Mouse (Mus musculus): ENCODE measurements around the gene Ubap2l. TPM values are rescaled to one million over a fixed set of nuclear protein-coding genes. Genes with fewer than 3 reads are reported as not detected.
A peak's percentile ranks its signal among the peaks of the same experiment; 100 is the strongest.

The Ubap2l gene
- polyA plus RNA-seq, 1 experiment from 2014 or later, result 141 TPM

- H3K27ac ChIP-seq (ENCODE audit: low read length), result no peak overlapping the region
- no peak for ATAC-seq (ENCODE audit: insufficient read depth, low FRiP score)
- H3K9me3 ChIP-seq (replicated peaks; ENCODE audit: control insufficient read depth, low read length), result no peaks in the 10 kb centered on the region
- H3K9ac ChIP-seq (ENCODE audit: low read length), result no peak overlapping the region
- H3K4me3 ChIP-seq (replicated peaks; ENCODE audit: low read length), result no peak overlapping the region
- peaks cover 19% of the 10 kb centered on the region for H3K4me1 ChIP-seq (ENCODE audit: control insufficient read depth, insufficient read depth, low read length)
- H3K27me3 ChIP-seq (ENCODE audit: control insufficient read depth, insufficient read depth, low read length), result no peaks in the 10 kb centered on the region
- WGBS, result 93% methylated on average over 8 of the region's 8 CpGs
- no peaks in the 10 kb centered on the region for H3K36me3 ChIP-seq (ENCODE audit: control insufficient read depth, insufficient read depth, low read length)
- no peak overlapping the region for H3K4me2 ChIP-seq (ENCODE audit: low read depth, low read length)
These were observed 86.9 kb downstream of the Ubap2l start for GRCm38 (mm10) chr3:89965557-89965956.

GRCm38 (mm10) chr3:89963926-89964739 lies 88.3 kb downstream of the Ubap2l start:
- Histone ChIP-seq H3K27ac (ENCODE audit: low read length) (peak overlapping the region; percentile 97), H3K4me1 (ENCODE audit: control insufficient read depth, insufficient read depth, low read length) (peaks cover 29% of the 10 kb centered on the region), H3K9ac (ENCODE audit: low read length) (peak overlapping the region; percentile 97), H3K4me3 (replicated peaks; ENCODE audit: low read length) (peak overlapping the region; percentile 92), H3K9me3 (replicated peaks; ENCODE audit: control insufficient read depth, low read length) (no peaks in the 10 kb centered on the region), H3K36me3 (ENCODE audit: control insufficient read depth, insufficient read depth, low read length) (no peaks in the 10 kb centered on the region), H3K27me3 (ENCODE audit: control insufficient read depth, insufficient read depth, low read length) (no peaks in the 10 kb centered on the region), H3K4me2 (ENCODE audit: low read depth, low read length) (peak overlapping the region; percentile 99)
- ATAC-seq (ENCODE audit: insufficient read depth, low FRiP score), result 0 out of 2 replicates have a peak, but pooled peaks have one; percentile 14
- 19% methylated on average over 22 of the region's 22 CpGs for WGBS

DNA sequence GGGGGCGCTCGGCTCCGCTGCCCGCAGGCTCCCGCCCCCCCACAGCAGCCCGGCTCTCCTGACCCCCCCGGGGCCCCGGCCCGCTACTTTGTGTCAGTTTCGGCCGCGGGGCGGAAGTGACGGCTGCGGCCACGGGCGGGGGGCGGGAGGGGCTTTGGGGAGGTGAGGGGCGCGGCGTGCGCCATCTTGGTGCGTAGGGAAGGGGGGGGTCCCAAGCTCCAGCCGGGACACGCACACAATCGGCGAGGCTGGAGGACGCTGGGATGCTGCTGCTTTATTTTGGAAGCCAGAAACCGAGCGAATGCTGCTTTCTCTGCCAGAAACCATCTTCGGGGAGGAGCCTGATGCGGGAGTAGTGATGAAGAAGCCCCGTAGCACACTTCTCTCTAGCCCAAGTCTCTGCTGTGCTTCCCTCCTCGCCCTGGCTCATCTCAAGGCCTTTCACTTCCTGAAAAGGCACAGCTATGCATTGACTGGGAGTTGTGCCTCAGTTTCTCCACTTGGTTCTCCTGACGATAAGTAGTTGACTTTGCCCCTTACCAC lies 89.1 kb downstream of the Ubap2l start, which contains the start of gene Atp8b2:
Gene Atp8b2, minus strand, starts transcription at position 288 of the 543 bp plus-strand sequence.
- Histone ChIP-seq H3K4me1 (ENCODE audit: control insufficient read depth, insufficient read depth, low read length) (peaks cover 29% of the 10 kb centered on the region), H3K36me3 (ENCODE audit: control insufficient read depth, insufficient read depth, low read length) (no peaks in the 10 kb centered on the region), H3K27me3 (ENCODE audit: control insufficient read depth, insufficient read depth, low read length) (no peaks in the 10 kb centered on the region), H3K4me2 (ENCODE audit: low read depth, low read length) (peak within 1 kb of the TSS; percentile 99), H3K9ac (ENCODE audit: low read length) (peak within 1 kb of the TSS; percentile 97), H3K9me3 (replicated peaks; ENCODE audit: control insufficient read depth, low read length) (no peaks in the 10 kb centered on the region), H3K27ac (ENCODE audit: low read length) (peak within 1 kb of the TSS; percentile 97), H3K4me3 (replicated peaks; ENCODE audit: low read length) (peak within 1 kb of the TSS; percentile 92)
- peak; percentile 67 for ATAC-seq (ENCODE audit: insufficient read depth, low FRiP score)
- under 1% methylated on average over 35 of the region's 35 CpGs for WGBS

DNA sequence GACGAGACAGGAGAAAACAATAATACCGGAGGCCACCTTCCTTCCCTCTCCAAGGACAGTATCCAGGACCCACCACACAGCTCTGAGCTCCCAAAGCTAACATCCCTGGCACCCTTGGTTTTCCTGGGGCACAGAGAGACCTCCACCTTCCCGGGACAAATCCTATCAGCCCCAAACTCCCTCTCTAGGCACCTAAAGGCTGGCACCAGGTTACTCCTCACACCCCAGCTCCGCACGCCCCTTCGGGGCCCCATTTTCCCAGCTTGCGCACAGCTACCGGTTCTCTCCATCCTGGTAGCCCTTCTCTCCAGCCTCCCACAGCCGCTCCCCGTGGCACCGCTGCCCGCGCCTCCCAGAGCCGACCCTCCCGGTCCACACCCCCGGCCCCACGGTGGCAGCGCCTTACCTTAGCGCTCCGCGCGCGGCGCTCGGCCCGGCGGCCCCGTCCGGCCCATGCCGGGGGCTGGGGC lies 89.6 kb downstream of the Ubap2l start:
- peak overlapping the region; percentile 97 for H3K9ac ChIP-seq (ENCODE audit: low read length)
- peak overlapping the region; percentile 97 for H3K27ac ChIP-seq (ENCODE audit: low read length)
- no peaks in the 10 kb centered on the region for H3K27me3 ChIP-seq (ENCODE audit: control insufficient read depth, insufficient read depth, low read length)
- 0 out of 2 replicates have a peak, but pooled peaks cover under 1% of the 10 kb centered on the region for H3K36me3 ChIP-seq (ENCODE audit: control insufficient read depth, insufficient read depth, low read length)
- no peak for ATAC-seq (ENCODE audit: insufficient read depth, low FRiP score)
- H3K4me3 ChIP-seq (replicated peaks; ENCODE audit: low read length), result peak overlapping the region; percentile 92
- peaks cover 29% of the 10 kb centered on the region for H3K4me1 ChIP-seq (ENCODE audit: control insufficient read depth, insufficient read depth, low read length)
- under 1% methylated on average over 30 of the region's 30 CpGs for WGBS
- peak overlapping the region; percentile 99 for H3K4me2 ChIP-seq (ENCODE audit: low read depth, low read length)
- no peaks in the 10 kb centered on the region for H3K9me3 ChIP-seq (replicated peaks; ENCODE audit: control insufficient read depth, low read length)

DNA sequence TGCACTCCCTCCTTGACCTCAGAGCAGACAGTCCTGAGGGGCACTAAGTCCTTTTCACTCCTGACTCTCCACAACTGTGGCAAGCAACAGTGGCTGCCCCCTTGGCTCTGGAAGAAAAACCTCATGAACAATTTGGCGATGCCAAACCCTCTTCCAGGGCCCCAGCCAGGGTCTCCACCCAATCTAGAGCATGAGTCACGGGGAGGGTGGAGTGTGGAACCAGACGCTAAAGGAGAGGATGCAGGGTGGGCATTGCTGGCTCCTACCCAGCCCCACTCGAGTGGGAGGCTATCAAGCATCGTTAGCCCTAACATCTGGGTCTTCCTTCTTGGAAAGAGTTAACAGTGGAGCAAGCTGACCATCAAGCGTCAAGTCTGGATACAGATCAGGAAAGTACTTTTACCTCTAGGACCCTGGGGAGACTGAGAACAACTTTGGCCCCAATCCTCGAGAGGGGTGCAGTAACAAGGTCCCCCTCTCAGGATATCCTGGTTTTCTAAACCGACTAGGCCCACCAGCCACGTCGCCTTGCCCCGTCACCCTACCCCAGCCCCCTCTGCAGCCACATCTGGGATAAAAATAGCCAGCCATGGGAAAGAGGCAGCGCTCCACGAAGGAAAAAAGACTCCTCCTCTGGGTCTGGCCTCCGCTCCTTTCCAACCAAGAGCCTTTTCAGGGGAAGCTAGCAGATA lies 90.2 kb downstream of the Ubap2l start:
- no peak for ATAC-seq (ENCODE audit: insufficient read depth, low FRiP score)
- Histone ChIP-seq H3K4me1 (ENCODE audit: control insufficient read depth, insufficient read depth, low read length) (peaks cover 29% of the 10 kb centered on the region), H3K27me3 (ENCODE audit: control insufficient read depth, insufficient read depth, low read length) (no peaks in the 10 kb centered on the region), H3K4me3 (replicated peaks; ENCODE audit: low read length) (peak overlapping the region; percentile 92), H3K9ac (ENCODE audit: low read length) (peak overlapping the region; percentile 97), H3K9me3 (replicated peaks; ENCODE audit: control insufficient read depth, low read length) (no peaks in the 10 kb centered on the region), H3K36me3 (ENCODE audit: control insufficient read depth, insufficient read depth, low read length) (0 out of 2 replicates have a peak, but pooled peaks cover 3% of the 10 kb centered on the region), H3K27ac (ENCODE audit: low read length) (peak overlapping the region; percentile 97), H3K4me2 (ENCODE audit: low read depth, low read length) (peak overlapping the region; percentile 99)
- 3% methylated on average over 14 of the region's 14 CpGs for WGBS

DNA sequence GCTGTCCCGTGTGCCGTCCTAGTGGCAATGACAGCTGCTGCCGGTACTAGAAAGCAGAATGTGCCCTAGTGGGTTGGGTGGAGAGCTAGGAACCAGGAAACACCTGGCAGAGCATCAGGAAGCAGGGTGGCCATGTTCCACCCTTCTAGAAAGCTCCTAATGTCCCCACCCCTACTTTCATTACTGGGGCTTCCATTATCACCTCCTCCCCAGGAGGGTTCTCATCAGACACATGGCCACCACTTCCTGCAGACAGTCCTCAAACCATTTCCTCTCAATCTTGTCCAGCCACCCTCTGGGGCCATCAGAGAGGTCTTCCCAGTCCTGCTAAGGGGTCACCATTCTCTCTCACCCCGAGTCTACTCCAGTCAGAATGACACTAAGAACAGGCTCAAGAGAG lies 91.0 kb downstream of the Ubap2l start:
- Histone ChIP-seq H3K36me3 (ENCODE audit: control insufficient read depth, insufficient read depth, low read length) (peaks cover 6% of the 10 kb centered on the region), H3K9ac (ENCODE audit: low read length) (peak overlapping the region; percentile 97), H3K9me3 (replicated peaks; ENCODE audit: control insufficient read depth, low read length) (no peaks in the 10 kb centered on the region), H3K4me1 (ENCODE audit: control insufficient read depth, insufficient read depth, low read length) (peaks cover 29% of the 10 kb centered on the region), H3K4me2 (ENCODE audit: low read depth, low read length) (peak overlapping the region; percentile 99), H3K27me3 (ENCODE audit: control insufficient read depth, insufficient read depth, low read length) (no peaks in the 10 kb centered on the region), H3K4me3 (replicated peaks; ENCODE audit: low read length) (peak overlapping the region; percentile 92), H3K27ac (ENCODE audit: low read length) (peak overlapping the region; percentile 97)
- WGBS, result 46% methylated on average over 4 of the region's 4 CpGs
- ATAC-seq (ENCODE audit: insufficient read depth, low FRiP score), result no peak

DNA sequence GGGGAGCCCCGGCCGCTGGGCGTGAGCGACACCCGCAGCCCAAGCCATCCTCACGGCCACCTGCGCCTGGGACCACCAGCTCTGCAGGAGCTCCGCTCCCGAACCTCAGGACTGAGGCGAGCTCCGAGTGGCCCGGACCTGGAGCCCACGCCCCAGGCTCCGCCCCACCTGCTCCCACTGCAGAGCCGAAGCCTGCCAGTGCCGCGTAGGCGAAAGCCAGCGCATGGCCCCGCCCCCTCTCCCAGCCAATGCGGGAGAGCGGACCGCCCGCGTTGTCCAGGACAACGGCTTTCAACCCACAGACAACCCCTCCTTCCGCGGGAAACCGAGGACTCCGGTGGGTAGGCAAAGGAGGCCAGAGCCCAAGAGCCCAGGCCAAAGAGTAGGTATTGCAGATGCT lies 92.0 kb downstream of the Ubap2l start:
- Histone ChIP-seq H3K9ac (ENCODE audit: low read length) (peak overlapping the region; percentile 86), H3K27me3 (ENCODE audit: control insufficient read depth, insufficient read depth, low read length) (no peaks in the 10 kb centered on the region), H3K4me2 (ENCODE audit: low read depth, low read length) (peak overlapping the region; percentile 99), H3K36me3 (ENCODE audit: control insufficient read depth, insufficient read depth, low read length) (peaks cover 14% of the 10 kb centered on the region), H3K27ac (ENCODE audit: low read length) (no peak overlapping the region; the same call in 1 of the 2 replicates), H3K9me3 (replicated peaks; ENCODE audit: control insufficient read depth, low read length) (no peaks in the 10 kb centered on the region), H3K4me3 (replicated peaks; ENCODE audit: low read length) (peak overlapping the region; percentile 92), H3K4me1 (ENCODE audit: control insufficient read depth, insufficient read depth, low read length) (peaks cover 29% of the 10 kb centered on the region)
- WGBS, result under 1% methylated on average over 30 of the region's 30 CpGs
- peak; percentile 90 for ATAC-seq (ENCODE audit: insufficient read depth, low FRiP score)

DNA sequence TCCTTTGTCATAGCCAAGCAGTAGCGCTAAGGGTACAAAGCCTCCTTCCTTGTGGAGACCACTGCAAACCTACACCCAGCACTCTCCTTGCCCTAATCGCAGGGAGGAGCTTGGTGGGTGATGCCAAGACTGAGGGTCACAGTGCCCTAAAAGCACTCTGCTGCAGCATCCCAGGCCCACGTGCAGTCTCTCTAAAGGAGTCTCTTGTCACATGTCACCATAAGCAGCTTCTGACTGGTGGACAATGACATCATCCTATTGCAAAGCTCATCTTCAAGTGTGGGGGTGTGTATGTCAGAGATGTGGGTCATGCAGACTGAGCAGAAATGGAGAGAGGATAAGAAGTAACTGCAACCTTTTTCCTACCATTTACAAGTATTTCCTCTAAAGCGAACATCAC lies 93.0 kb downstream of the Ubap2l start:
- no peak overlapping the region for H3K27ac ChIP-seq (ENCODE audit: low read length)
- H3K36me3 ChIP-seq (ENCODE audit: control insufficient read depth, insufficient read depth, low read length), result peaks cover 14% of the 10 kb centered on the region
- H3K4me2 ChIP-seq (ENCODE audit: low read depth, low read length), result no peak overlapping the region
- 82% methylated on average over 4 of the region's 4 CpGs for WGBS
- H3K4me3 ChIP-seq (replicated peaks; ENCODE audit: low read length), result no peak overlapping the region
- H3K4me1 ChIP-seq (ENCODE audit: control insufficient read depth, insufficient read depth, low read length), result peaks cover 25% of the 10 kb centered on the region
- no peak overlapping the region for H3K9ac ChIP-seq (ENCODE audit: low read length)
- H3K27me3 ChIP-seq (ENCODE audit: control insufficient read depth, insufficient read depth, low read length), result no peaks in the 10 kb centered on the region
- H3K9me3 ChIP-seq (replicated peaks; ENCODE audit: control insufficient read depth, low read length), result no peaks in the 10 kb centered on the region
- ATAC-seq (ENCODE audit: insufficient read depth, low FRiP score), result no peak

Measured in stomach, embryonic 16.5 days (tissue).